Mouse (Mus musculus) midbrain, postnatal 0 days (tissue): ENCODE data around the gene Olfr331. TPM values are rescaled to one million over a fixed set of nuclear protein-coding genes. Genes with fewer than 3 reads are reported as not detected.

ENCODE experiments used
- ATAC-seq: fragments of 200-750 bp; cut with Nextera tagmentation; 2 replicates; pipeline ENCODE4 v1.8.0; 2017; ENCODE audit warnings: moderate number of reproducible peaks, mild to moderate bottlenecking, moderate TSS enrichment, moderate library complexity; ENCODE audit not compliant: low FRiP score
- DNase-seq: peaks from one replicate; pipeline ENCODE4 v3.0.0-alpha.2; 2015; ENCODE audit warnings: low spot score
- H3K27ac ChIP-seq: fragments of 300-500 bp; sonication (generic); 2 replicates; pipeline ENCODE4 v1.5.1; 2014; ENCODE audit warnings: low read depth, mild to moderate bottlenecking, low read length, mixed read lengths
- H3K27me3 ChIP-seq: fragments of 300-500 bp; sonication (generic); 2 replicates; pipeline ENCODE4 v1.6.1; 2014; ENCODE audit warnings: low read length, control low read depth, mixed read lengths; ENCODE audit not compliant: insufficient read depth
- H3K36me3 ChIP-seq: fragments of 300-500 bp; sonication (generic); 2 replicates; pipeline ENCODE4 v1.6.1; 2014; ENCODE audit warnings: low read length, control low read depth, mixed read lengths; ENCODE audit not compliant: insufficient read depth
- H3K4me1 ChIP-seq: fragments of 300-500 bp; sonication (generic); 2 replicates; pipeline ENCODE4 v1.6.1; 2014; ENCODE audit warnings: mild to moderate bottlenecking, control low read depth, antibody characterized with exemption, low read length, mixed read lengths; ENCODE audit not compliant: insufficient read depth
- H3K4me2 ChIP-seq: fragments of 300-500 bp; sonication (generic); 2 replicates; pipeline ENCODE4 v1.6.1; 2014; ENCODE audit warnings: low read depth, mild to moderate bottlenecking, low read length, mixed read lengths; ENCODE audit not compliant: poor library complexity, severe bottlenecking
- H3K4me3 ChIP-seq: fragments of 300-500 bp; sonication (generic); 2 replicates; pipeline ENCODE4 v1.5.1; 2014; ENCODE audit warnings: low read depth, mild to moderate bottlenecking, low read length, moderate library complexity
- H3K9ac ChIP-seq: fragments of 300-500 bp; sonication (generic); replicated peaks from 2 replicates; pipeline ENCODE4 v1.6.1; 2014; ENCODE audit warnings: mild to moderate bottlenecking, low read length, moderate library complexity, mixed read lengths; ENCODE audit not compliant: poor library complexity, severe bottlenecking
- H3K9me3 ChIP-seq: fragments of 300-500 bp; sonication (generic); 2 replicates; pipeline ENCODE4 v1.6.1; 2016; ENCODE audit warnings: low read length, control low read depth
- CTCF ChIP-seq: IDR thresholded peaks from 2 replicates; pipeline ENCODE4 v1.5.1; 2016; ENCODE audit warnings: antibody characterized with exemption, mild to moderate bottlenecking
- WGBS: fragments of 180-500 bp; shearing (Covaris S2); extraction: QIAGEN DNeasy Blood & Tissue Kit; methylation state at CpG from one replicate; pipeline ENCODE4 v1.1.7; 2014; 5-methylcytosine and 5-hydroxymethylcytosine counted together
- polyA plus RNA-seq: library from polyadenylated mRNA; unstranded; fragments of >200 nt; fragmentation: Nextera tagmentation; extraction: Ambion mirVana; gene quantifications from 2 replicates; pipeline ENCODE4 v1.2.1, GENCODE M21; 2015
- total RNA-seq: library from RNA; depleted of rRNA; stranded (reverse); fragments of >200 nt; gene quantifications from 2 replicates; pipeline ENCODE4 v1.2.3, GENCODE M21; 2014; rRNA removed

The Olfr331 gene
- total and polyA plus RNA-seq, 2 experiments from 2014 or later: not detected

GRCm38 (mm10) chr11:58499290-58499689, 3.1 kb downstream of the Olfr331 start:
- DNase-seq: peak; percentile 72
- no peaks in the 10 kb centered on the region for H3K4me1 ChIP-seq
- H3K9ac ChIP-seq: no peak overlapping the region
- H3K4me3 ChIP-seq: no peak overlapping the region
- 36% methylated on average over 3 of the region's 3 CpGs for WGBS
- H3K27me3 ChIP-seq: no peaks in the 10 kb centered on the region
- H3K4me2 ChIP-seq: no peak overlapping the region
- no peaks in the 10 kb centered on the region for H3K36me3 ChIP-seq
- ATAC-seq: no peak
- peak; percentile 78 for TF ChIP-seq CTCF
- H3K27ac ChIP-seq: no peak overlapping the region
- no peaks in the 10 kb centered on the region for H3K9me3 ChIP-seq

- Histone ChIP-seq H3K4me1 (no peaks in the 10 kb centered on the region), H3K4me2 (no peak overlapping the region), H3K9me3 (no peaks in the 10 kb centered on the region), H3K36me3 (no peaks in the 10 kb centered on the region), H3K27me3 (no peaks in the 10 kb centered on the region), H3K4me3 (no peak overlapping the region), H3K27ac (no peak overlapping the region), H3K9ac (no peak overlapping the region)
- TF ChIP-seq CTCF: no peak
- ATAC-seq (no peak), DNase-seq (no peak)
- 87% methylated on average over 9 of the region's 9 CpGs for WGBS
Measured at GRCm38 (mm10) chr11:58498761-58499160, 3.6 kb downstream of the Olfr331 start.

- no peak for ATAC-seq
- Histone ChIP-seq H3K9ac (no peak within 1 kb of the TSS), H3K4me3 (no peak within 1 kb of the TSS), H3K9me3 (no peaks in the 10 kb centered on the region), H3K27me3 (no peaks in the 10 kb centered on the region), H3K36me3 (no peaks in the 10 kb centered on the region), H3K4me2 (no peak within 1 kb of the TSS), H3K27ac (no peak within 1 kb of the TSS), H3K4me1 (no peaks in the 10 kb centered on the region)
- WGBS: 83% methylated on average over 2 of the region's 2 CpGs
- DNase-seq: no peak
- TF ChIP-seq CTCF: no peak
Measured at GRCm38 (mm10) chr11:58492455-58492854, 9.9 kb downstream of the Olfr331 start, which contains the start of gene Olfr332. Gene Olfr332 (minus strand): TSS chr11:58492555.

GRCm38 (mm10) chr11:58462170-58462569, 40.2 kb downstream of the Olfr331 start, which contains the start of gene Olfr30:
Gene Olfr30 (minus strand): TSS chr11:58462270.
- Histone ChIP-seq H3K27me3 (no peaks in the 10 kb centered on the region), H3K27ac (no peak within 1 kb of the TSS), H3K9ac (no peak within 1 kb of the TSS), H3K4me3 (no peak within 1 kb of the TSS), H3K9me3 (no peaks in the 10 kb centered on the region), H3K4me1 (no peaks in the 10 kb centered on the region), H3K36me3 (no peaks in the 10 kb centered on the region), H3K4me2 (no peak within 1 kb of the TSS)
- DNase-seq (no peak), ATAC-seq (no peak)
- no peak for TF ChIP-seq CTCF

- Histone ChIP-seq H3K4me1 (no peaks in the 10 kb centered on the region), H3K27me3 (no peaks in the 10 kb centered on the region), H3K4me2 (no peak overlapping the region), H3K4me3 (no peak overlapping the region), H3K9me3 (no peaks in the 10 kb centered on the region), H3K9ac (no peak overlapping the region), H3K27ac (no peak overlapping the region), H3K36me3 (no peaks in the 10 kb centered on the region)
- no peak for ATAC-seq
- no peak for DNase-seq
- 76% methylated on average over 4 of the region's 4 CpGs for WGBS
- no peak for TF ChIP-seq CTCF
Measured at GRCm38 (mm10) chr11:58453592-58453991, 48.8 kb downstream of the Olfr331 start.

GRCm38 (mm10) chr11:58452759-58453158, 49.6 kb downstream of the Olfr331 start, which contains the start of gene Lypd9:
Gene Lypd9 (minus strand): TSS chr11:58452923.
- H3K27me3 ChIP-seq: no peaks in the 10 kb centered on the region
- H3K9me3 ChIP-seq: 0 out of 2 replicates have a peak, but pooled peaks cover 3% of the 10 kb centered on the region
- no peaks in the 10 kb centered on the region for H3K4me1 ChIP-seq
- 98% methylated on average over 9 of the region's 9 CpGs for WGBS
- ATAC-seq (no peak), DNase-seq (no peak)
- H3K9ac ChIP-seq: no peak within 1 kb of the TSS
- no peak within 1 kb of the TSS for H3K27ac ChIP-seq
- H3K4me3 ChIP-seq: no peak within 1 kb of the TSS
- TF ChIP-seq CTCF: no peak
- no peak within 1 kb of the TSS for H3K4me2 ChIP-seq
- H3K36me3 ChIP-seq: no peaks in the 10 kb centered on the region

Other genes starting within 250 kb of the Olfr331 start
- gene 4930438A08Rik, start 227.8 kb downstream of the Olfr331 start, total RNA-seq: 0.09 and 0.38 TPM in 2 replicates
- not detected in 2 replicates for gene 4930438A08Rik, start 227.8 kb downstream of the Olfr331 start, polyA plus RNA-seq
- gene Zfp692, start 195.5 kb downstream of the Olfr331 start, total RNA-seq: 24.4 and 26.0 TPM in 2 replicates
- 20.1 and 22.6 TPM in 2 replicates for gene Zfp692, start 195.5 kb downstream of the Olfr331 start, polyA plus RNA-seq
- 38.1 and 42.1 TPM in 2 replicates for gene Zfp672, start 172.2 kb downstream of the Olfr331 start, total RNA-seq
- gene Zfp672, start 172.2 kb downstream of the Olfr331 start, polyA plus RNA-seq: 41.1 and 46.9 TPM in 2 replicates
- gene Sh3bp5l, start 171.8 kb downstream of the Olfr331 start, total RNA-seq: 44.0 and 53.8 TPM in 2 replicates
- gene Sh3bp5l, start 171.8 kb downstream of the Olfr331 start, polyA plus RNA-seq: 42.4 and 46.3 TPM in 2 replicates
- not detected in 2 replicates for gene Lypd8, start 123.5 kb downstream of the Olfr331 start, total RNA-seq
- not detected in 2 replicates for gene Lypd8, start 123.5 kb downstream of the Olfr331 start, polyA plus RNA-seq
- gene 1810065E05Rik, start 81.5 kb downstream of the Olfr331 start, total RNA-seq: not detected in 2 replicates
- gene 1810065E05Rik, start 81.5 kb downstream of the Olfr331 start, polyA plus RNA-seq: not detected in 2 replicates
- gene Gm12253, start 70.0 kb downstream of the Olfr331 start, total RNA-seq: not detected in 2 replicates
- gene Gm12253, start 70.0 kb downstream of the Olfr331 start, polyA plus RNA-seq: not detected in 2 replicates
- not detected in 2 replicates for gene Lypd9, start 49.6 kb downstream of the Olfr331 start, total RNA-seq
- not detected in 2 replicates for gene Lypd9, start 49.6 kb downstream of the Olfr331 start, polyA plus RNA-seq
- not detected in 2 replicates for gene Olfr30, start 40.3 kb downstream of the Olfr331 start, total RNA-seq
- gene Olfr30, start 40.3 kb downstream of the Olfr331 start, polyA plus RNA-seq: not detected in 2 replicates
- gene Olfr332, start 10.0 kb downstream of the Olfr331 start, total RNA-seq: not detected in 2 replicates
- gene Olfr332, start 10.0 kb downstream of the Olfr331 start, polyA plus RNA-seq: not detected in 2 replicates
- not detected in 2 replicates for gene Olfr330, start 32.3 kb upstream of the Olfr331 start, total RNA-seq
- gene Olfr330, start 32.3 kb upstream of the Olfr331 start, polyA plus RNA-seq: not detected in 2 replicates
- not detected in 2 replicates for gene Olfr329-ps, start 43.9 kb upstream of the Olfr331 start, total RNA-seq
- not detected in 2 replicates for gene Olfr329-ps, start 43.9 kb upstream of the Olfr331 start, polyA plus RNA-seq
- gene Olfr328, start 53.1 kb upstream of the Olfr331 start, total RNA-seq: not detected in 2 replicates
- not detected in 2 replicates for gene Olfr328, start 53.1 kb upstream of the Olfr331 start, polyA plus RNA-seq
- not detected in 2 replicates for gene Olfr224, start 68.0 kb upstream of the Olfr331 start, total RNA-seq
- not detected in 2 replicates for gene Olfr224, start 68.0 kb upstream of the Olfr331 start, polyA plus RNA-seq
- not detected in 2 replicates for gene Olfr325, start 75.2 kb upstream of the Olfr331 start, total RNA-seq
- not detected in 2 replicates for gene Olfr325, start 75.2 kb upstream of the Olfr331 start, polyA plus RNA-seq
- gene Olfr324, start 92.5 kb upstream of the Olfr331 start, total RNA-seq: 0.28 and 0.49 TPM in 2 replicates
- 0.04 and 0.05 TPM in 2 replicates for gene Olfr324, start 92.5 kb upstream of the Olfr331 start, polyA plus RNA-seq
- gene 2210407C18Rik, start 113.5 kb upstream of the Olfr331 start, total RNA-seq: not detected in 2 replicates
- gene 2210407C18Rik, start 113.5 kb upstream of the Olfr331 start, polyA plus RNA-seq: not detected in 2 replicates
- 0.16 TPM in 1 of 2 replicates, not detected in the other for gene Olfr323, start 127.9 kb upstream of the Olfr331 start, total RNA-seq
- gene Olfr323, start 127.9 kb upstream of the Olfr331 start, polyA plus RNA-seq: not detected in 2 replicates
- gene Trim58, start 137.9 kb upstream of the Olfr331 start, total RNA-seq: 0.22 and 0.76 TPM in 2 replicates
- gene Trim58, start 137.9 kb upstream of the Olfr331 start, polyA plus RNA-seq: 0.20 and 0.38 TPM in 2 replicates
- gene Olfr322, start 156.2 kb upstream of the Olfr331 start, total RNA-seq: not detected in 2 replicates
- not detected in 2 replicates for gene Olfr322, start 156.2 kb upstream of the Olfr331 start, polyA plus RNA-seq
- gene Olfr320, start 178.5 kb upstream of the Olfr331 start, total RNA-seq: not detected in 2 replicates
- not detected in 2 replicates for gene Olfr320, start 178.5 kb upstream of the Olfr331 start, polyA plus RNA-seq
- not detected in 2 replicates for gene Olfr319, start 196.6 kb upstream of the Olfr331 start, total RNA-seq
- not detected in 2 replicates for gene Olfr319, start 196.6 kb upstream of the Olfr331 start, polyA plus RNA-seq
- not detected in 2 replicates for gene Olfr318, start 221.4 kb upstream of the Olfr331 start, total RNA-seq
- not detected in 2 replicates for gene Olfr318, start 221.4 kb upstream of the Olfr331 start, polyA plus RNA-seq
- 0.11 and 0.14 TPM in 2 replicates for gene Olfr317, start 236.6 kb upstream of the Olfr331 start, total RNA-seq
- gene Olfr317, start 236.6 kb upstream of the Olfr331 start, polyA plus RNA-seq: 0.12 and 0.15 TPM in 2 replicates